Mouse (Mus musculus): ENCODE data around the gene Olfr926.
"Not testable (repeated sequence)": the region's sequence is repeated elsewhere in the genome, so short reads cannot be mapped to it uniquely, and the experiment has no call there.

The Olfr926 gene

DNA sequence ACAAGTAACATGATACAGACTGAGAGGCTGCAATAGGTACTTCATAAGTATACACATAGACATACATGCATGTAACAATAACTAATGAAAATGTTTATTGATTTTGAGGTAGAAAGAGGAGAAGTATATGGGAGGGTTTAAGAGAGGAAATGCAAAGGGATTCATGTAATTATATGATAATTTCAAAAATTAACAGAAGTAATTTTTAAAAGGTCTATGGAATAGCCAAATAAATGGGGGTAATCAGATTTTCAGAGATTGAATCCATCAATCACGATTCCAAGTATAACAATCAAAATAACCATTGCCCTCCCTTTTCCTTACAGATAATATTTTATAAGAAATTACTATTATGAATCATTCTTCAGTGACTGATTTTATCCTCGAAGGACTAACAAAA, at the start of gene Olfr926:
Olfr926 (plus strand) TSS at position 301 of the 400 bp plus-strand sequence.
- DNase-seq (ENCODE audit: low spot score in 2 of 2): no peak

DNA sequence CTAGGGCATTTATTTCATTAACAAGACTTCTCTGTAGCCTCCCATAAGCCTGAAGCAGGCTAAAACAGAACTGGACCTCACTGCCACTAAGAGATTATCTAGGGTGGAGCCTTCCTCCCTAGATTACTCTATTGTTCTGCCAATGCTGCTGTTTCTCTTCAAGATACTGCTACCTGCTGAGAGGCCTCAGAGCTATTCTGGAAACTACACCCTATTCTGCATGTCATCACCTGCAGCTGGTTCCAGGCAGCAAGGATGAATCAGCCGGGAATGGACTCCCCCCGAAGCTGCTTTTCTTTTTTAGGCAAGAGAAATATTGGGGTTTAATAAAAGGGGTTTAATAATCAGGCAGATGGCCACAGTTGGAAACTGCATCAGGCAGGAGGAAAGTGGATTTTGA, 43.9 kb upstream of the Olfr926 start:
- no peak for DNase-seq (ENCODE audit: low spot score in 2 of 2)

DNA sequence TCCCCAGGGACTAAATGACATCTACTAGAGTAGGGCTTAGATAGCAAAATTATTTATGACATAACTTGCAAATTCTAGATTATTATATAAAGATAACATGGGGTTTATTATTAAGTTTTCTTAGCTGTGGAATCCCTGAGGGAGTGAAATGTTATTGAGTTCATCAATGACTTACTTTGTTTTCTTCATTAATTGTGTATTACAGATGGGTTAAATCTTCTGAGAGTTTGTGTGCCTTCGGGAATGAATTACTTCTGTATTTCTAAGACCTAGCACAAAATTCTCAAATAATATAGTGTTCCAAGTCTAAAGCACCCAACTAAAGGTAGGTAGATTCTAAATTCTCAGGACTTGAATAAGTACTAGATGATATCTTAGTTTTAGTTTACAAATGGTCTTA, 32.8 kb upstream of the Olfr926 start, which contains the start of gene Olfr924:
Olfr924 (plus strand) TSS at position 301 of the 400 bp plus-strand sequence.
- DNase-seq (ENCODE audit: low spot score in 2 of 2): no peak

DNA sequence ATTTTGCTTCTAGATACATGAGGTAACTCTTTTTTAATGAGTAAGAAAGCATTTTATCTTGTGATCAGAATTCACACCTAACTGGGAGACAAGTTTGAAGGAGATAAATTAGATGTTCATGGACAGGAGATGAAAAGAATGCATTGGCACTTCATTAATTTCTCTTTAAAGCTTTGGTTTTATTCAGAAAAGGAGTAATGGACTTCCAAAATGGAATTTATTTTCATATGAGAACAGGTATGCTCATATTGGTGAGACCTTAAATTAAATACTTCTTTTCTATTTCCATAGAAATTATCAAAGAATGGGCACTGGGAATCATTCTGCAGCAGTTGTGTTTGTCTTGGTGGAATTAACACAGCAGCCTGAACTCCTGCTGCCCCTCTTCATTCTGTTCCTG, 22.2 kb upstream of the Olfr926 start, which contains the start of gene Olfr26:
Olfr26 (plus strand) TSS at position 301 of the 400 bp plus-strand sequence.
- no peak for DNase-seq (ENCODE audit: low spot score in 2 of 2)

DNA sequence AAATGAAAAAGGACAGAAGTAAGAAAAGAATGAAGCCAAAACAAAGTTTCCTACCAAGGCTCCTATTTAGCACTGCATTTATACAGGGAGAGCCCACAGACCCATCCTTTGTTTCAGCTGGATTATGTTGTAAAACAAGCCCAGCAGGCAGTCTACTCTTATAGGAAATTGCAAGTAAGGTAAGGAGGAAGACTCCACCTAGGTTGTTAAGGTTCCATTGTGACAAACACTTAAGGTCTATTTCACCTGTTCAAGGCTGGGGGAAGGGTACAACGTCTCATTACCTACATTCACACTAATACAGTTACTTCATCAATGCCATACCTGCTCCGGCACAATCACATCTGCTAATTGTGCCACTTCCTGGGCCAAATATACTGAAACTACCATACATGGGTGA, 2.0 kb upstream of the Olfr926 start:
- not testable (repeated sequence) for DNase-seq (ENCODE audit: low spot score in 2 of 2)

All from frontal cortex, postnatal 25 days (tissue).